Mouse (Mus musculus) testis, adult 2 months (tissue): ENCODE results near the gene Odf3b.

Source experiments
- CTCF ChIP-seq: fragments of 200-500 bp; IDR thresholded peaks from 2 replicates; pipeline ENCODE4 v1.5.1; 2012; ENCODE audit warnings: low read depth, mild to moderate bottlenecking, inconsistent platforms, low read length, moderate library complexity; ENCODE audit not compliant: control insufficient read depth, insufficient read depth, insufficient replicate concordance
- POLR2A ChIP-seq: fragments of 200-500 bp; IDR thresholded peaks from 2 replicates; pipeline ENCODE4 v1.6.1; 2012; ENCODE audit warnings: low read depth, mild to moderate bottlenecking, inconsistent platforms, low read length, moderate library complexity; ENCODE audit not compliant: control insufficient read depth

- no peak for TF ChIP-seq CTCF
- no peak for TF ChIP-seq POLR2A
These were observed 49.2 kb upstream of the Odf3b start for GRCm38 (mm10) chr15:89428136-89428790.
